Mouse (Mus musculus) lung, embryonic 14.5 days (tissue): ENCODE results near the gene Itpripl1. TPM values are rescaled to one million over a fixed set of nuclear protein-coding genes. Genes with fewer than 3 reads are reported as not detected.
"Not testable (repeated sequence)": the region's sequence is repeated elsewhere in the genome, so short reads cannot be mapped to it uniquely, and the experiment has no call there.

Experiments
- ATAC-seq: fragments of 200-750 bp; cut with Nextera tagmentation; 2 replicates; pipeline ENCODE4 v1.8.0; 2017; ENCODE audit warnings: mild to moderate bottlenecking, moderate TSS enrichment, moderate library complexity; ENCODE audit not compliant: insufficient read depth
- DNase-seq: peaks from one replicate; pipeline ENCODE4 v3.0.0-alpha.2; 2015
- H3K27ac ChIP-seq: fragments of 300-500 bp; sonication (generic); 2 replicates; pipeline ENCODE4 v1.5.1; 2014; ENCODE audit warnings: low read depth, mild to moderate bottlenecking, moderate library complexity
- H3K27me3 ChIP-seq: fragments of 300-500 bp; sonication (generic); 2 replicates; pipeline ENCODE4 v1.6.1; 2014; ENCODE audit warnings: low read length, control low read depth; ENCODE audit not compliant: insufficient read depth
- H3K36me3 ChIP-seq: fragments of 300-500 bp; sonication (generic); 2 replicates; pipeline ENCODE4 v1.6.1; 2014; ENCODE audit warnings: control low read depth; ENCODE audit not compliant: insufficient read depth
- H3K4me1 ChIP-seq: fragments of 300-500 bp; sonication (generic); 2 replicates; pipeline ENCODE4 v1.6.1; 2014; ENCODE audit warnings: antibody characterized with exemption, control low read depth; ENCODE audit not compliant: insufficient read depth
- H3K4me2 ChIP-seq: fragments of 300-500 bp; sonication (generic); 2 replicates; pipeline ENCODE4 v1.6.1; 2014; ENCODE audit warnings: mild to moderate bottlenecking
- H3K4me3 ChIP-seq: fragments of 300-500 bp; sonication (generic); 2 replicates; pipeline ENCODE4 v1.5.1; 2014; ENCODE audit warnings: low read depth, low read length
- H3K9ac ChIP-seq: fragments of 300-500 bp; sonication (generic); 2 replicates; pipeline ENCODE4 v1.6.1; 2014
- H3K9me3 ChIP-seq: fragments of 300-500 bp; sonication (generic); 2 replicates; pipeline ENCODE4 v1.6.1; 2016; ENCODE audit warnings: low read depth, low read length, control low read depth
- CTCF ChIP-seq: IDR thresholded peaks from 2 replicates; pipeline ENCODE4 v1.5.1; 2016; ENCODE audit warnings: antibody characterized with exemption, low read depth
- WGBS: fragments of 180-500 bp; shearing (Covaris S2); extraction: QIAGEN DNeasy Blood & Tissue Kit; methylation state at CpG from one replicate; pipeline ENCODE4 v1.1.7; 2014; 5-methylcytosine and 5-hydroxymethylcytosine counted together
- polyA plus RNA-seq: library from polyadenylated mRNA; unstranded; fragments of >200 nt; fragmentation: Nextera tagmentation; extraction: Ambion mirVana; gene quantifications from 2 replicates; pipeline ENCODE4 v1.2.1, GENCODE M21; 2014

Gene Itpripl1
- 25.6 and 26.5 TPM in 2 replicates for polyA plus RNA-seq

DNA sequence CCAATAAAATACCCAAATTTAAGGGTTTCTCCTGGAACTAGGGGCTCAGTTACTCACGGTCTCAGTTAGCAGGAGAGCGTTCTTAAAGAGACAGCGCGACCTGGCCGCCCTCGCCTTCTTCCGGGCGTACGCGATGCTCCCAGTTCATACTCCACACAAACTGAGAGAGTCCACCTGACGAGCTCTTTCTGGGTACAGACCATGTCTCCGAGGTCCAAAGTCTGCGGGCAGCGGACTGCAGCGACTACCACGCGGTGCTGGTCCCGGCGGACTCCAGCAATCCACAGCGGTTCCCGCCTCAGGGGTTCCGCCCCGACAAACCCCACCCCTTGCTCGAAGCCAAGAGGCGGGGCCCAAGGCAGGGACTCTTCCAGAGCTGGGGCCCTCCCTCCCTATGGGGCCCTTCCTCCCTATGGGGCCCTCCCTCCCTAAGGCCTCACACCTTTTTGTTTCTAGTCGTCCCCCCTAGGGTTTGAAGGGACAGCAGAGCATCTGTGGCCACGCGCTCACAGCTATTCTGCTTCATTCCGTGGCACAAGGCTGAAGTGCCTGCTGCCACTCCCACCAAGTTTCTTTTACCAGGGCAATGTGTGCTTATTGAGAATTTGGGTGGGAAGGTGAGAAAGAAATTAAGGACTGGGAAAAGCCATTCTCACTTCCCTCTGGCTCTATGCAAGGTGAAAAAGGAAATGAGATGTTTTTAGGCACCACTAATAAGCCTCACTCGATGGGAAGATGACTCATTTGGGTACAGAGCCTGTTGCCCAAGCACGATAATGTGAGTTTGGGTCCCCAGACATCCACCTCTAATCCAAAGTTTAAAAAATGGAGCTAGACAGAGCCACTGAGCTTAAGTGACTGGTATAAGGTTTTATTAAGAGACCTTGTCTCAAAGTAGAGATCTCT lies at the start of gene Itpripl1:
Gene Itpripl1, minus strand, starts transcription at position 285 of the 906 bp plus-strand sequence.
- no peak for TF ChIP-seq CTCF
- no peaks in the 10 kb centered on the region for H3K27me3 ChIP-seq
- ATAC-seq (peak; percentile 96), DNase-seq (peak; percentile 84)
- 3% methylated on average over 31 of the region's 31 CpGs for WGBS
- H3K4me2 ChIP-seq = peak within 1 kb of the TSS; percentile 70
- peaks cover 10% of the 10 kb centered on the region; the same call in 1 of the 2 replicates for H3K4me1 ChIP-seq
- H3K27ac ChIP-seq = peak within 1 kb of the TSS; percentile 18; the same call in 1 of the 2 replicates
- H3K4me3 ChIP-seq = peak within 1 kb of the TSS; percentile 62
- H3K9me3 ChIP-seq = no peaks in the 10 kb centered on the region
- H3K9ac ChIP-seq = peak within 1 kb of the TSS; percentile 58
- peaks cover 21% of the 10 kb centered on the region for H3K36me3 ChIP-seq

DNA sequence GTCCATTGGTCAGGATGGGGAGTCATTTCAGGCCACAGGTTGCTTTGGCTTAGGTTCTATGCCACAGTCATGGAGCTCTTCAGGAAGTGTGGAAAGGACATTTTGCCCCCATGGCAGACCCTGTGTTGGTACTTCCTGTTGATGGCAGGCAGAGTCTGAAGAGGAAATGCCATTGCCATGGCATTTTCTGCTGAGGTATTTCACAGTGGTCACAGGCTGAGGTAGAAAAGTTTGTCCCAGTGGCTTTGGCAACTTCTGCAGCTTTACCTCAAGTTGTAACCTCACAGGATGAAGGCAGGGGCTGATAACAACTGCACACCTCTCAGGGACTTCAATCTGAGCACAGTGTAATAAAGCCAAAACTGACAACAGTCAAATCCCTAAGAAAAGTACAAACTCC lies 46.3 kb upstream of the Itpripl1 start:
- H3K9ac ChIP-seq = no peak overlapping the region
- no peak overlapping the region for H3K4me2 ChIP-seq
- H3K36me3 ChIP-seq = no peaks in the 10 kb centered on the region
- no peaks in the 10 kb centered on the region for H3K9me3 ChIP-seq
- H3K4me3 ChIP-seq = no peak overlapping the region
- TF ChIP-seq CTCF = no peak
- H3K27me3 ChIP-seq = no peaks in the 10 kb centered on the region
- H3K27ac ChIP-seq = no peak overlapping the region
- ATAC-seq = no peak
- H3K4me1 ChIP-seq = no peaks in the 10 kb centered on the region
- no peak for DNase-seq

DNA sequence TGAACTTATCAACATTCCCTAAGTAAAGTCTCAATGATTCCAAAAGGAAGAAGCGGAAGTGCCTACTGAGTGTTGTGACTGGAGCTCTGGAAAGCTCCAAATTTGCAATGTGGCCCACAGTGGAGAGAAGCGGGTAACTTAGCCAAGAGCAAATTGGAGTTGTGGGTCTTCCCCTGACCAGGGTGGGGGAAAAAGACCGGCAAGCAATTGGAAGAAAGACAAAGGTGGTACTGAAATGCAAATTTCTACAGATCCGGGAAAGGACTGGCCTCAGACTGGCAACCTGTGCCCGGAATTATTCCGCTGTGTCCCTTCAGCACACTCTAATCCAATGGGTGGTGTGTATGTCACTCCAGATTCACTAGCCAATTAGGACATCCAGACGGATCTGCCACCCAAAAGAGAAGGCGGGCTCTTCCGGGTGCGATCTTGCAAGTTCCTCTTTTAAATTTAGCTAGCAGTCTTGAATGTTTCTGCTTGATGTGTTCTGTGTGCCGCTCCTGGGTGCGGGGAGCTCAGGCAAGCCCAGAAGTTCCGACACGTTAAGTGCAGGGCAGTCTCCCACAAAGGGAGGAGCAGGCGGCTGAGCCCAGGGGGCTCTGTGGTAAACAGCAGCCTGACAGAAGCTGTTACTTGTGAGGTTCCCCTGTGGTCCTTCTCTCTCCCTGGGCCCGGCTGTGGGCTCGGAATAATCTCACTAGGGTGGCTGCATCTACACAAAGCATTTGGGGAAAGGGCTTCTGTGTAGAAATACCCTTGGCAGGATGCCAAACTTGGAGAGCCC lies 39.5 kb upstream of the Itpripl1 start:
- TF ChIP-seq CTCF = no peak
- no peaks in the 10 kb centered on the region for H3K4me1 ChIP-seq
- DNase-seq = peak; percentile 93

DNA sequence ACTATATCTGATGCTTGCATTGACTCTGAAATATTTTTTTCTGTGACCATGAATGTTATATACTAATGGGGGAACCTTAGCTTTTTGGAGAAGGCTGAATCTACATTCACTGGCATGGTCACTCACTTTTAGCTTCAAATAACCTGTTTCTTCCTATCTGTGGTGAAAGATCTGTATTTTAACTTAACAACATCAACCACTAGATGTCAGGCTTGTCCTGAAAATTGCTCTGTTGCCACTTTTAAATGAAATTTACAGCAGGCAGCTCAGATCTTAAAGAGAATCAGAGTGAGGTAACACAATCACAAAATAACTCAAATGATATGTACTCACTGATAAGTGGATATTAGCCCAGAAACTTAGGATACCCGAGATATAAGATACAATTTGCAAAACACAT lies 23.0 kb upstream of the Itpripl1 start:
- TF ChIP-seq CTCF = peak; percentile 48
- not testable (repeated sequence) for ATAC-seq, H3K9ac ChIP-seq, H3K9me3 ChIP-seq, H3K27ac ChIP-seq, H3K4me1 ChIP-seq, H3K4me2 ChIP-seq, H3K4me3 ChIP-seq, H3K27me3 ChIP-seq, H3K36me3 ChIP-seq
- peak; percentile 86 for DNase-seq
- 16% methylated on average over 1 of the region's 1 CpGs for WGBS

More for the DNA sequence above, 39.5 kb upstream of the Itpripl1 start:
- Histone ChIP-seq H3K4me3 (peak overlapping the region; percentile 49), H3K27ac (peak overlapping the region; percentile 80), H3K9ac (peak overlapping the region; percentile 68), H3K36me3 (no peaks in the 10 kb centered on the region), H3K4me2 (peak overlapping the region; percentile 69), H3K9me3 (no peaks in the 10 kb centered on the region), H3K27me3 (no peaks in the 10 kb centered on the region)
- peak; percentile 100 for ATAC-seq
- WGBS = 1% methylated on average over 17 of the region's 17 CpGs

DNA sequence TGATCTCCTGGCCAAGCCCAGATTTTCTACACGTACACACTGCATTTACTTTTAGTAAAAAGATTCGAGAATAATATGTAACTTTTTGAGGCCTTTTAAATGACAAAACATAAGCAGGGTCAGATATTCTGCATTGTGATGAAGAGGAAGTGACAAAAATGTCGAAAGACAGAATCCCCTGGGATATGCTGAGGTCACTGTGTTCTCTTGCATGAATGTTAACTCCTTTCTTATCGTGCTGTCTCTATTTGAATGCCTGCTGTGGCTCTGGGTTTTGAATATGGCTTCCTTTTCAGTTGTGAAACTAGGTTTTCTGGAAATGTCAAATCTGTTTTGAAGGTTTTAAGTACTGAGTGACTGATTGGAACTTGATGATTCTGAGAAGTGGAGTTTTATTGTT lies 22.4 kb upstream of the Itpripl1 start:
- Histone ChIP-seq H3K27me3 (no peaks in the 10 kb centered on the region), H3K4me1 (no peaks in the 10 kb centered on the region), H3K27ac (no peak overlapping the region), H3K36me3 (no peaks in the 10 kb centered on the region), H3K4me3 (no peak overlapping the region), H3K9ac (no peak overlapping the region), H3K9me3 (no peaks in the 10 kb centered on the region), H3K4me2 (no peak overlapping the region)
- ATAC-seq (no peak), DNase-seq (no peak)
- TF ChIP-seq CTCF = no peak
- 46% methylated on average over 4 of the region's 4 CpGs for WGBS

DNA sequence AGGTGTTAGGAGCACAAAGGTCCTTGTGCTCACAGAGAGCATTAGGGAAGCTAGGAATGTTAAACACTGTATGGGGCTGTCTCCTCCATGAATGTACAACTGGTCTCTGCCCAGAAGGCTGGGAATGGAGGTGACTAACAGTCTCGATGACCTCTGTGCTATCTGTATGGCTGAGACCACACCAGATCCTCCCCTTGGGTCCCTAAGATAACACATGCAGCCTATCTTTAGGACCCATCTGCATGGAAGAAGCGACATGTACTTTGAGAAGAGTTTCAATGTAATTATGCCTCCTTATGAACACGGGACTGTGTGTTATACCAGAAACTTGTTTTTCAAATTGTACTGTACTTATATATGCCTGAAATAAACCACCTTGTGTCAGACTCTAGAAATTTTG lies 2.5 kb upstream of the Itpripl1 start:
- H3K4me3 ChIP-seq = no peak overlapping the region
- no peaks in the 10 kb centered on the region for H3K27me3 ChIP-seq
- DNase-seq (no peak), ATAC-seq (no peak)
- no peak overlapping the region for H3K9ac ChIP-seq
- peaks cover 10% of the 10 kb centered on the region; the same call in 1 of the 2 replicates for H3K4me1 ChIP-seq
- peaks cover 8% of the 10 kb centered on the region for H3K36me3 ChIP-seq
- H3K27ac ChIP-seq = no peak overlapping the region
- WGBS = 72% methylated on average over 3 of the region's 3 CpGs
- H3K4me2 ChIP-seq = no peak overlapping the region
- no peak for TF ChIP-seq CTCF
- H3K9me3 ChIP-seq = no peaks in the 10 kb centered on the region
